Mouse (Mus musculus) yolk sac, embryonic 10.5 days (tissue): ENCODE measurements around the gene Sugct.

ENCODE experiments used
- DNase-seq: peaks from one replicate; pipeline ENCODE4 v3.0.0-alpha.2; 2017; ENCODE audit warnings: low spot score

The Sugct gene

DNA sequence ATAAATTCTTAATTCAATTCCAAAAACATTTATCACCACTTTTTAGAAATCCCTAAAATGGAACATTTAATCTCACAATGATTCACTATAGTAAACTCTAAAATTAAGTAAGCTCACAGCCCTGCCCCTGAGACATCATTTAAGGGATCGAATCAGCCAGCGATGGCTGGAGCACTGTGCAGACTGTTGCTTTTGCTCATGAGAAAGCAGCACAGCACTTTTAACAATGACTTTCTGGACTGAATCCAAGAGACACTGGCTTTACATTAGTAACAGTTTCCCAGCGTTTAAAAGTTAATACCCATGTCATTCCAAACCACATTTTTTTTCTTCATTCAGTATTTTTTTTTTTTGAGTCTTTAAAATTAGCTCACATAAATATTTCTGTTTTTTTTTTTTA is 398.9 kb downstream of the Sugct start:
- DNase-seq: no peak

DNA sequence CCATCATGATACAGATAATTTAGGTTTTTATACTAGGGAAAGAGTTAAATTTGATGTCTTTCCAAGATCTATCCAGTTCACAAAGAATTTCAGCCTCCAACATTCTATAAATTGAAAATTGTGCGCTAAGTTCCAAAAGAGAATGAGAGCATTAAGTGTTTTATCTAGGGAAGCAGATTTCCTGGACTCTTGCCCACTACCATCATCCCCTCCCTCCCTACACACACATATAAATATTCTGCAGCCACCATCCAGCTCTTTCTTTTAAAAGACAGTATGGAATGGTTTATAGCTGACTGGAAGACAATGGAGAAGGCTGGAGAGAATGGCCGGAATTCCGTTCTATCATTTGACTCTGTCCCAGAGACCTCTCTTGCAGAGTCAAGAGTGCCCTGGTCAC is 404.3 kb downstream of the Sugct start:
- DNase-seq: no peak

DNA sequence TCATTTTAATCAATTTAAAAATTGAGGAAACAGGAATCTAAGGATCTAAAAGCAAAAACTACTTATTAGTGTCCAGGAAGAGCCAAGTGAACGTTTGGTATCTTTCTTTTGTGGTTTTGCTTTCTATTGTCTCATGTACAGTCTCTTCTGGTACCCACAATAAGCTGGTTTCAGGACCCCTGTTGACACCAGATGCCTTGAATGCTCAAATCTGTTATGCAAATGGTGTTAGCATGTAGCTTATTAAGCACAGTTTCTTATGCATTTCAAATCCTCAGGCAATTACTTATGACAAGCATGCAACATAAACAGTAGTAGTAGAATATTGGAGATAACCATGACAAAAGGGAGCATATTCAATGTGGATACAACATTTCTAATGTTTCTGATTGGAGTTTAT is 407.0 kb downstream of the Sugct start:
- DNase-seq: no peak

DNA sequence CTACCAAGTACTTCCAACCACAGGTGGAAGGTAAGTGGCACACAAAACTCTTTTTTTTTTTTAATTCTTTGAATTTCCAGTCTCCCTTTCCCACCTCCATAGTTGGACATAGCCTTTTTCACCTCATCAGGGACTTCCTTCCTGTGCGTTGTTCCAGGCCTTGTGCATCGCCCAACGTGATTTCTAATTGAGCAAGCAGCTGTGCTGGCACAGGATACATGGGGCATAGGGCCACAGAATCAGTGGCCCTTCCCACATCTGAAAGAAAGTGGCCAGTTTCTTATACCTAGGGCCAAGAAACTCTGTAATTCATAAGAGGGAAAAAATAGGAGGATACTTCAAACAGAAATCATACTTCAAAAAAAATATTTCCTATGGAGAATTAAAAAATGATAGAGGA is 449.4 kb downstream of the Sugct start:
- DNase-seq: no peak

DNA sequence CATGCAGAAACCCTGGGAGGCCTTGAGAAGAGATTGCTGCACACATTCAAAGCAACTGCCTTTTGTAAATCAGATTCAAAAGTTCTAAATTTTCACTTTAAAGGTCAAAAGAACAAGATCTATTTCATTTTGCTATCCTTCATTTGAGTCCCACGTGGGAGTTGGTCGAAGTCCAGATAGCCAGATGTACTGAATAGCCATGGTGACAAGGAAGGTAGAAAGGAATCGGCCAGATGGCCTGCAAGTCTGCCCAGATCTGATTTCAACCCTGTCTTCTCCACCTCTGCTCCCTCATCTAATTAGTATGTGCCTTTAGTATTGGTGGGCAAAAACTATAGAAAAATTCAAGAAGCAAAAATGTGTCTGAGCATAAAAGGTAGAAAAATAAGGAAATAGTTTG is 478.8 kb downstream of the Sugct start:
- DNase-seq: no peak

DNA sequence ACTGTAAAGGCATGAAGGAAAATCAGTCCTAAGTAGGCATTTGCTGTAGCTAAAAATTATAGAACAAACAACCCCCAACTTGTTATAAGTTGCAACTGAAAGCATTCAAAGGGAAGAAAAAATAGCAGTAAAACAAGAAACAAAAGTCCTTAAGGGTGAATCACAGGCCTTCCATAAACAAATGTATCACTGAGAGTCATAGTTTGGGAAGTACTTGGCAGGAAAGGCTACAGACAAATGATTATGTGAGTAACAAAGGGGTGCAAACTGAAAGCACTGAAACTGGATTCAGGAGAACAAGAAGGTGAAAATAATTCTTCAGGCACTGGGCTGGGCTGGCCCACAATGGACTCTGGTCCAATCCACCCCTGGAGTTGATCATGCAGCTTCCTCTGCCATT is 482.7 kb downstream of the Sugct start:
- DNase-seq: no peak

DNA sequence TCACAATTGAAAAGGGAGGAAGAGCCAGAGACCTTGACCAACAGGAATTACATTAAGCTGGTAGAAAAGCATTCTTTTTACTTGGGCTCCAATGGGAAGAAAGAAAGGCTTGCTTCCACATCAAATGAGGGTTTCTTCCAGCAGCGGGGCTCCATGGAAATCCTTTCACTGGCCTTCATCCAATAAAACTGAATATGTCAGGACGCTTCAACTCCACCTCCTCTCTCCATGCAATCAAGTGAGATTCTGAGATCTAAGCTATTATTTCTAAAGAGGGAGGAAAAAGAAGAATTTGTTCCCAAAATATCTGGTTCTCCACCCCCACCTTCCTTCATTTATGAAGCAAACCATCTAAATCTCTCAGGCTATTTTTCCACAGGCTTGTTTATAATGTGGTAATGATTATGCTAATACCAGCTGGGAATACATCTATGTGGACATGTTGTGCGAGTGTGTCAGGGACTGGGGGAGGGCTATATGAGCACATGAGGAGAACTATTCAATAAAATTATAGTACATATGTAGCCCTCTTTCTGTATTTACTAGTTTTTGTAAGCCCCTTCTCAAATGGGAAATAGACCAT is 505.1 kb downstream of the Sugct start:
- no peak for DNase-seq

DNA sequence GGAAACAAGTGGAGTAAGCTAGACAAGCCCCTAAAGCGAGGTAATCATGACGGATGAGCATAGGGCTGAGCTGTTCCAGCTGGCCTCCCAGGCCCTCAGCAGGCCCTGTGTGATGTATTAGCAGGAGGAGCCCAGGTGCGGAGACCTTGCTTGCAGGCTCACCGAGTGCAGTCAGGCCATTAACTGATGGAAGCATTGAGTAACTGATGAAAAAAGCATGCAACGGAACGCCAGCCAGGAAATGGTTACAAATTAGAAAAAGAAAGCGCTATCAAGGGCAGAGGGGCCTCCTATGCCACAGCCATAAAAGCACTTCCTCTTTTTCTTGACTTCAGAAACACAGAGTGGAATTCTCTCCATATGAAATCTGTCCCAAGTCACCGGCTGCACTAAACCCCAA is 510.1 kb downstream of the Sugct start:
- no peak for DNase-seq

DNA sequence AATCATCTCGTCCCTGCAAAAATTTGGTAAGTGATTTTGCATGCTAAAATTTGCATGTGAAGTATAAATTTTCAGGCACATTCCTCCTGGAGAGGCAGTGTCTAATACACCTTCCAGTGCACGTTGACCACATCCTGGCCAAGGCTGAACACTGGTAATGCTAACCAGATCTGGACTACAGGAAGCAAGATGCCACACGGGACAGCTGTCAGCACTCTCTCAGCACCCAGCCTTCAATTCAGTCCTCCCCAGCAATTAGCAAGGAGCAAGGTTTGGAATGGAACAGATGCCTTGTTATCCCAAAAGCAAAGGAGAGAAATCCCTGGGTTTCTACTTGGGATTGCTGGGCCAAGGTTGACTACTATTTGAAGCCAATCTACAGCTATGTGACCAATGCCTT is 529.4 kb downstream of the Sugct start:
- no peak for DNase-seq

DNA sequence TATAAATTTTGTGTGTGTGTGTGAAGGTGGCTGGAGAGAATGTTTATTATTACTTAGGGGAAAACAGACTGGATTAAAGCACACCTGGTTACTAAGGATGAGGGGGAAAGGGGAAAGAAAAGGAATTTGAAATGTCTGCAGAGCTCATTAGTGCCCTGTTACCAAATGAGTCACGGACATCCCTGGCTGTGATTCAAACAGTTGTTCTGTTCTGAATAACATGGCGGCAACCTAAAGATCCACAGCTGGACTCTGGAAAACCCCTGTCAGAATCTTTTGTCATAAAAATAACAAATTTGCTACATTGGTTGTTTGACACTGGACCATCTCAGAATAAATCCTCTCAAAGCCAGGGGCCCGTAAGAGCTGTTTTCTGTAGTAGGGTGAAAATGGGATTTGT is 530.6 kb downstream of the Sugct start:
- no peak for DNase-seq

DNA sequence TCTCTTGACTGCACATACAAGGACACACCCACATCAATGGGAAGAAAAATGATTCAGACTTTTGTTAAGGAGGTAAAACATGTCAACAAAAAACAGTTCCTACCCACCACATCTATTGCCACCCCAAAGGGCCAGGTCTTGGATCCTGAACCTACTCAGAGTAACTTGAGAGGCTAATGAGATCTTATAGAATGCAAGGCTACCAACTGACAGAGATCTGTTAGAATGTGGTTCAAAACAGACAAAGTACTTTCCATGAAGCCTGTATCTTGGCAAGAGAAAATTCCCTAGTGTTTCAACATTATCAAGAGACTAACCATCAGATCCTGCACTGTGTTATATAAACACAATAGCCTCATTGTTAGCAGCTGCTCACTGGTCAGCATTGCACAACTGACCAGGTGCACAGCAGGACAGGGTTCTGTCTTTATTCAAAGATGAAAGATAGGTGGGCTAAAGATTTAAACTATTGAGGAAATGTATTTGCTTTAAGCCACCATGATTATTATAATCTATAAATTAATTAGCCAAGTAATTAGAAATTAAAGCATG is 548.8 kb downstream of the Sugct start:
- DNase-seq: no peak

DNA sequence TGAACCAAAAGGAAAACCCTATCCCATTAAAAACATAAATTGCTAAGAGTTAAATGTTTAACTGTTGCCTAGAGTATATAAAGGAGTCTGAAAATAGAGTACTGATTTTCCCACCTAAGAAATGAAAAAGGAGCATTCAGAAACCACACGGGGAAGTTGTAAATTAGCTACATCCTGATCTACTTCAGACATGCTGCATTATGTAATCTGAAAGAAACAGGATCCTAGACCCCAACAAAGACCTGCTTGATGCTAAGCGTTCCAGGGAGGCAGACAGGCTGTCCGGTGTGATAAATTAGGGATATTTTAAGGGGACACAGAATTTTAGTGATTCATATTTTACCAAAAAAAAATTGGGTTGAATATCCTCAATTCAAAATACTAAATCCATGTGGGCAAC is 579.3 kb downstream of the Sugct start:
- DNase-seq: no peak

DNA sequence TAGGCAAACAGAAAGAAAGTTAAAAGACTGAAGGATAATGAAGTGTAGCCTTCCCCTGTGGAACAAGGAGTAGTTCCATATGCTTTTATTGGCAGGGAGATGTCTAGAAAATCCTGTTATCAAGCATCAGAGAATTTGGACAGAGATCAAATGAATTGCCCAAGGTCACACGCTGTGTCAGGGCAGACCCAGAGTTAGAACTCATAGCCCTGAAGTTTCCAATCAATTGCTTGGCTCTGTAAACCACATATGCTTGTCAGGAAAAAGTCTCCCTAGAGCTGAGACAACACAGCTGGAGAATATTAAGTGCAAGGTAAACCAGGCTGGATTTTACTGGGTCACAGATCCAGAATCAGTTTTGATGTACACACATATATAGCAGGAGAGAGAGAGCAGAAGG is 593.0 kb downstream of the Sugct start:
- no peak for DNase-seq

DNA sequence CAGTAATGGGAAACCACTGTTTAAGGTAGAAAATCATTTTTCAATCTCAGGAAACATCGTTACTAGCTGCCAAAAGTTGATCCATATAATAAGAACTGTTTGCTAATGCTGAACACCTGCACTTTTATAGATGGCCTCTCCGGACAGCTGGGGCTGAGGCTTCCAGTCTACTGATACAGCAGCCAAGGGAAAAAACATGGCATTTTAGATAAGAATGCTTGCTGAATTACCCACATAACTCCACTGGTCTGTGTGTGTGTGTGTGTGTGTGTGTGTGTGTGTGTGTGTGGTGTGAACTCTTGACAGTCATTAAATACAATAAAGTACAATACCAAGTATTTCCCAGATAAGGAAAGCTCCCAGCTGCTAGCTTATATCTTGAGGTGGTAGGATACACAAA is 608.8 kb downstream of the Sugct start:
- no peak for DNase-seq

DNA sequence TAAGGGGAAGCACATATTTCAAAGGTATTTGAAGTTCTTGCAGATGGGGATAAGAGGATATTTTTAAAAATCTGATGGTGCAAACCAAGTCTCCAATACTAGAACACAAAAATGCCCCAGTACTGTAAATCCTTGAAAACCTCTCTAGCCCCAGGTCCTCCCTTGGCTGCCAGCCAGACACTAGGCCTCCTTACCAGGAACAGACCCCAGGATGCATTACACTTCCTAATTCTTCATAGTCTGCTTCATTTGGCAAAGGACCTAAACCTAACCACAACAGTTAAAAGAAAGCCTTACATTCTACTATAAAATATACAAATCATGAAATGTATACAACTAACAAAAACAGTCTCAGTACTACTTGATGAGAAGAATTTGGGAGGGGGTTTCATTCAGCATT is 609.2 kb downstream of the Sugct start:
- DNase-seq: no peak

DNA sequence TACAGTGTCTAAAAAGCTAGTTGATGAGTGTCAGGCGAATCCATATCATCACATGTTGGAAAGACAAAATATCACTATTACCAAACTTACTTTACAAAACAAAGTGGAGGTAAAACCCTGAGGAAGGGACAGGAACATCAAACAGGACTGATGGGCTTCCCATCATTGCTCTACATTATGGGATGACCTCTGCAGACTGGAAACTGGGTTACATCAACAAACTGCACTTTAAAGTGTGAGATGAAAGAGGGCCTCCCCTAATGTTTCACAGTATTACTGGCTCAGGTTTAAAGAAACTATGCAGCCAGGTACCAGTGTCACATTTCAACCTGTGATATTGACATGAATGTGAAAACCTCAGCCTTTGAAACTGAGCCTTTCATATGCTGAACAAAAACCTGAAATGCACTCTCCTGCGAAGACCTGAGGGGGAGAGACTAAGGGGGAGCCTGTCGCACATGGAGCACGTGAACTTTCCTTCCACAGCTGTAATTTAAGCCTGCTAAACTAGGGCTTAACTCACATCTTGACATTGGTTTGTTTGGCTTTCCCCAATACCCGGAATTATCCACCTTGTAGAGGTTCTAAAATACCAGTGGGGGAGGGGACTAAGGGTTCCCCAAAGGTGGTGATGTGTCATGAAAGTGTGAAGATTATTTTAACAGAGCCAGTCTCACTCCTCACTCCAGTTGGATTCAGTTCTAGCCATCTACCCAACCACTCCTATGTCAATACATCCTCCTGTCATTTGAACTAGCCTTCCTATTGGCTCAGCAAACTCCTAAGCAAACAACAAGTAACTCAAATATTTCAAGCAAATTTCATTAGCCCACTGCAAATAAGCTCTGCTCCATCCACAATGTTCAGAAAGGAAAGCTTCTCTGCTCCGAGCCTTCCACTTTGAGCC is 610.2 kb downstream of the Sugct start:
- DNase-seq: no peak

DNA sequence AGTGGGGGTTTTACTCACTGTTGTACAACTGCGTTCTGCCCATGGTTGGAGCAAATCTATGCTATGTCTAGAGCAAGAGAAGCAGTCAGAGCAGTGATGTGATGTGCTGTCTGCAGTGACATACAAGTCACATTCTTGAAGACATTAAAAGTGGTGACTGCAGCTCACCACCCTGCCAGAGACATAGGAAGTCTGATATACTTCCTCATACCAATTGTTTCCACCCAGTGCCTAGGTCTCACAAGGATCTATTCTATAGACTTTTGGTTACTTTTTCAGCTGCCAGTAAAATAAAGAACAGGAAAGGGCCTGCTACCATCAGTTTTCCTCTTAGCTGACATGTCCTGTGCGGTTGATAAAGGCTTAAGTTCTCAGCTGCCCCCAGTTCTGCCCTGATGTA is 613.7 kb downstream of the Sugct start:
- no peak for DNase-seq

DNA sequence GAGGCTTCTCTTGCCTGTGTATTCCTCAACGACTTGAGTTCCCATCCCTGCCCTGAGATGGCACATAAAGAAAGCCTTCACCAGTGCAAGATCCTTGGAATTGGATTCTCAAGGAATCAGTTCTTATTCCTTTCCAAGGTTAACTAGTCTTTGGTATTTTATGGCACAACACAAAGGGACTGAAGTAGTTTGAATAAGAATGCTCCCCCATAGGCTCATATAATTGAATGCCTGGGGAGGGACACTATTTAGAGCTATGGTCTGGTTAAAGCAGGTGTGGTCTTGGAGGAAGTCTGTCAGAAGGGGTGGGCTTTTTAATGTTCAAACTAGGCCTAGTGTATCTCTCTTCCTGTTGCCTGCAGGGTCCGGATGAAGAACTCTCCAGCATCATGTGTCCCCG is 629.8 kb downstream of the Sugct start:
- DNase-seq: no peak

DNA sequence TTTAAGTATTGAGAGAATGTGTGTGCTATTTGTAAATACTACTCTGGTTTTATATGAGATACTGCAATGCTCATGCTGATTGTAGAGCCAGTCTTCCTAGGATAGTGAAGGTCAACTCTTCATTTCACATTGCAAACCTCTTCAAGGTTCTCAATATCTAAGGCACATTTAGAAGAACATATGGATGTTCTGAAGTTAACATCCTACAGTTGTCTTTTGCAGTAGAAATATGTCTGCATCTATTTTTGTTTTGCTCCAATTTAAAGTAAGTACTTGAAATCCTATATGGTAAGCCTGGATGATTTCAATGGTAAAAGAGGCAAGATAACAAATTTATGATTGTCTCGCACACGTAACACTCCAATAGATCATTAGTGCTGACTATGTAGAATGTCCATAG is 638.7 kb downstream of the Sugct start:
- DNase-seq: no peak

DNA sequence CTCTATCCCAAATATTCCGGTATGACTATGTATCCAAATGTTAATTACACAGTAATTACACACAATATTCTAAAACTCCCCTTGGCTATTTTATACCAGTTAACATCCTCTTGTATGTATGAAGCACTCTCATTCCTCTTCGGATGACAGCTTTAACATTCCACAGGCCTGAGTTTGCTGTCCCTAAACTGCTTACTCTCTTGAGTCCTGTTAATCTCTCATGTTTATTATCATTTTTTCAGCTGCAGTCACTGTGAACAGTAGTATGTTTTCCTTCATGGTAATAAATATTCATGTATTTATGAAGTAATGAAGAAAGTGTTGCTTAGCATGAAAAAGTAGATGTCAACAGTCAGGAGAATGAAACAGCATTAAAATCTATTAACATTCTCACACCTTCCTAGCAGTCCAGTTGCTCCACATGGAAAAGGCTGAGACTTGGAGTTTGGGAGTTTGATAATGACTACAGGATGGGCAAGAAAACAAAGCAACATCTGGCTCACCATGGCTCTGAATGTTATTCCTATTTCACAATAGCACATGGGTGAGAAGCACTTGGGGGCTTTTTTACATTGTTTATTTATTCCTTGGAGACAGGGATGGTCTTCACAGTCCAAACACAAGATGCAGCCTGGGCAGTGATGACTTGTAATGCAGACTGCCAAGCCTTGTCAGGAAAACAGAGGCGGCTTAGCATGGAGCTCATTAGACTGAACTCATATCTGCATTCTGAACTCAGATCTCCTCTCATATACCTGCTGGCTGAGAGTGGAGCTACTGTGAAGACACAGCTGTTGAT is 651.7 kb downstream of the Sugct start:
- DNase-seq: no peak

DNA sequence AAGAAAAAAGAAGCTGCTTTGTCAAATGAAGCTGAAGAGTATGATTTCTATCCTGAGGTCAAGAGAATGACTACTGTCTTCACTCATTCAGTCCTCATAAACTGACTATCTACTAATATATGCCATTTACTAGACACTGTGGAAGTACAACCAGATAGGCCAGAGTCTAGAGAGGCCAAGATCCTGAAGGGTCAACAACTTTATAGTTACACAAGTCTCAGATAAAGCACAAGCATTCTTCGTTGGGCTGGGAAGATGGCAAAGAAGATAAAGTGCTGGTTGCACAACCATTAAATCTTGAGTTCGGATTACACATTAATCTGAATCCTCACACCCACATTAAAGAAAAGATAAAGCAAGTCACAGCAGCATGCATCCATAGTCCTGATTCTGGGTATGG is 653.0 kb downstream of the Sugct start:
- peak; percentile 1 for DNase-seq

DNA sequence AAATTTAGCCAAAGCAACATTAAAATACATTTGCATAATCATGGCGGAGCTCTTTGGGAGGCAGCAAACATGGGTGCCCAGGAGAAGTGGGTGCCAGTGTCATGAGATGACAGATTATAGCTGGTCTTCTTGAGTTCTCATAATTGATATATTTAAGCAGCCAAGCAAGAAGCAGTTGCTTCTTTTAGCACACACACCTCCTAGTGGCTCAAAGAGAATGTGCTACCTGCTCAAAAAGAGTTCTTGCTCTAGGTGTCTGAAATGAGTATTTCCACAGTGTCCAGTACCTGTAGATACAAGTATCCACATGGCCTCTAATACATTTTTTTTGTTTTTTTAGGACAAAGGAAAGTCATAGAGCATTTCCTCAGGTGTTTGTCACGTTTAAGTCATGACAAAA is 655.6 kb downstream of the Sugct start:
- DNase-seq: no peak

DNA sequence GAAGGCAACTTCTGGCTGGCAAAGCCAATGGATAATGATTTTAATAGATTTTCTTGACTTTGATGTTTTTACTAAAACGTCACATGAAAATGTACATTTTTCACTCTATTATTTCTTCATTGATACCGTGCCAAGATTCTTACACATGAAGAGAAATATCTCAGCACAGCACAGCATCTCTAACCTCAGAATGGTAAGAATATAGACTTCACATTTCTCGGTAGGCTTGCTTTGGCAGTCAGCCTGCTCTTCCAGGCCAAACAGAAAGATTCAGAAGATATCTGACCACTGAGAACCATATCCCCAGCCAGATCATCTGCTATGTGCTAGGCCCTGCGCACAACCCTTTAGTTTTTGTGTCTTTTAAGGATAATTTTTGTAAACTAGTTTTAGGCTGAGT is 657.0 kb downstream of the Sugct start:
- no peak for DNase-seq
